Mouse (Mus musculus) brain, embryonic 14.5 days (tissue): ENCODE measurements around the gene Cpa4.

Source experiments
- CTCF ChIP-seq: fragments of 200-500 bp; IDR thresholded peaks from 2 replicates; pipeline ENCODE4 v1.5.1; 2012; ENCODE audit warnings: inconsistent platforms, mild to moderate bottlenecking, moderate library complexity, borderline replicate concordance; ENCODE audit not compliant: insufficient read depth, insufficient read length; ENCODE audit errors: extremely low read depth
- POLR2A ChIP-seq: fragments of 200-500 bp; IDR thresholded peaks from 2 replicates; pipeline ENCODE4 v1.6.1; 2012; ENCODE audit warnings: mild to moderate bottlenecking, inconsistent platforms, borderline replicate concordance; ENCODE audit not compliant: poor library complexity, insufficient read depth, insufficient read length, severe bottlenecking; ENCODE audit errors: extremely low read depth

- TF ChIP-seq POLR2A (no peak), CTCF (peak; percentile 39; the same call in 1 of the 2 replicates)
Observed at GRCm38 (mm10) chr6:30617959-30618590, 49.9 kb downstream of the Cpa4 start.
